Mouse (Mus musculus) c-Kit-negative CD71-positive TER-119-positive erythroid progenitor cells, embryonic 14.5 days (primary cell): ENCODE measurements around the gene Caskin1.
A peak's percentile ranks its signal among the peaks of the same experiment; 100 is the strongest.

Experiments
- DNase-seq: peaks from one replicate; pipeline ENCODE4 v3.0.0-alpha.2; 2013; ENCODE audit warnings: low read depth, low spot score

Caskin1 gene

GRCm38 (mm10) chr17:24531064-24531463 is 42.7 kb downstream of the Caskin1 start:
- DNase-seq, result no peak

- DNase-seq, result no peak
Measured at GRCm38 (mm10) chr17:24532045-24532444, 43.6 kb downstream of the Caskin1 start.

GRCm38 (mm10) chr17:24533099-24533992 is 44.9 kb downstream of the Caskin1 start:
- peak; percentile 78 for DNase-seq

- no peak for DNase-seq
Measured at GRCm38 (mm10) chr17:24534160-24534718, 45.8 kb downstream of the Caskin1 start, which contains the start of gene Rab26. Gene Rab26 (minus strand): TSS chr17:24534210.

- no peak for DNase-seq
Measured at GRCm38 (mm10) chr17:24535300-24535699, 46.9 kb downstream of the Caskin1 start.

GRCm38 (mm10) chr17:24537536-24537935 is 49.1 kb downstream of the Caskin1 start:
- DNase-seq, result no peak

GRCm38 (mm10) chr17:24538950-24539349 is 50.5 kb downstream of the Caskin1 start:
- no peak for DNase-seq

GRCm38 (mm10) chr17:24540375-24540774 is 52.0 kb downstream of the Caskin1 start:
- peak; percentile 48 for DNase-seq

- DNase-seq, result no peak
Measured at GRCm38 (mm10) chr17:24544613-24545012, 56.2 kb downstream of the Caskin1 start.

- DNase-seq, result no peak
Measured at GRCm38 (mm10) chr17:24545247-24545646, 56.8 kb downstream of the Caskin1 start.

GRCm38 (mm10) chr17:24546234-24546633 is 57.8 kb downstream of the Caskin1 start:
- DNase-seq, result no peak

- DNase-seq, result no peak
Measured at GRCm38 (mm10) chr17:24548435-24548834, 60.0 kb downstream of the Caskin1 start.

GRCm38 (mm10) chr17:24548921-24549617 is 60.7 kb downstream of the Caskin1 start:
- DNase-seq, result peak; percentile 49

GRCm38 (mm10) chr17:24549618-24550415 is 61.4 kb downstream of the Caskin1 start, which contains the start of gene Pkd1:
Gene Pkd1 (plus strand): TSS chr17:24549834.
- peak; percentile 100 for DNase-seq

- peak; percentile 57 for DNase-seq
Measured at GRCm38 (mm10) chr17:24550416-24551049, 62.1 kb downstream of the Caskin1 start.

- DNase-seq, result no peak
Measured at GRCm38 (mm10) chr17:24551050-24551444, 62.6 kb downstream of the Caskin1 start.

GRCm38 (mm10) chr17:24557091-24557490 is 68.7 kb downstream of the Caskin1 start:
- no peak for DNase-seq
